Mouse (Mus musculus) activated CD4-positive, CD25-positive, alpha-beta regulatory T cell (primary cell): ENCODE results near the gene Lurap1l. TPM values are rescaled to one million over a fixed set of nuclear protein-coding genes. Genes with fewer than 3 reads are reported as not detected.

Experiments
- polyA plus RNA-seq, 2 experiments: library from polyadenylated mRNA; unstranded; fragments of 100-300 nt; shearing (Covaris generic); gene quantifications; one replicate each; pipeline ENCODE4 v1.2.1; 2017

Lurap1l gene
- polyA plus RNA-seq, result under 1 TPM in 1 of 2 experiments, not detected in 1; 0.26 TPM

DNA sequence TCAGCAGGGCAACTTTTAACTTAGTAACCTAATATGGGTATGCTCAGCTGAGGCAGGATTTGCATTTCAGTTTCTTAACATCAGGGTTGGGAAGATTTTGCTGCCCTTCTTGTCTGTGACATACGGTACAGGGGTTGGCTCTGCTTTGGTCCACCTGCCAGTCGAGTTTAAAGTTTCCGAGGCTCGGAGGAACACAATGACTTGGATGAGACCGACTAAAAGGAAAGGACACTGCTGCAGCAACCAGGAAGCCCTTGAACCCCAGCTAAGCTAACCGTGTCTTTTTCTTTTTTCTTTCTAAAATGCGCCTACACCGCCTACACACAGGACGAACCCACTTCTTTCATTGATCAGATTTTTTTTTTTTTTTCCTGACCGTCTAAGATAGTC lies at the start of gene Lurap1l:
Gene Lurap1l (plus strand): TSS at position 166 of the 390 bp plus-strand sequence.

Other genes with a start within 250 kb of the Lurap1l start
- gene Tyrp1, start 76.5 kb upstream of the Lurap1l start, polyA plus RNA-seq, result under 1 TPM in 1 of 2 experiments, not detected in 1; 0.39 TPM